Mouse (Mus musculus) T-cell, adult 66 days (primary cell): ENCODE data around the gene Itga8. TPM values are rescaled to one million over a fixed set of nuclear protein-coding genes. Genes with fewer than 3 reads are reported as not detected.

Source experiments
- total RNA-seq, 2 experiments: library from RNA; stranded (reverse); gene quantifications; 3 replicates in 1 of 2; 4 replicates in 1 of 2; pipeline ENCODE4 v1.2.4; 2023

Itga8 gene
- total RNA-seq: not detected

GRCm38 (mm10) chr2:12301431-12302170 lies at the start of gene Itga8:
Itga8 (minus strand) TSS chr2:12301922.

Other genes with a start within 250 kb of the Itga8 start
- gene Mindy3, start 117.5 kb upstream of the Itga8 start, total RNA-seq: 100 to 1,000 TPM in 1 of 2 experiments, 10 to 100 TPM in 1; 92.5 to 113 TPM